Mouse (Mus musculus): ENCODE data around the gene Dpf3. TPM values are rescaled to one million over a fixed set of nuclear protein-coding genes. Genes with fewer than 3 reads are reported as not detected.
A peak's percentile ranks its signal among the peaks of the same experiment; 100 is the strongest.

Dpf3 gene
- polyA plus RNA-seq, 1 experiment from 2014 or later = 6.4 TPM

GRCm38 (mm10) chr12:83424086-83424719 is 63.3 kb downstream of the Dpf3 start:
- peaks cover 50% of the 10 kb centered on the region for H3K4me1 ChIP-seq
- H3K36me3 ChIP-seq = no peaks in the 10 kb centered on the region
- H3K27me3 ChIP-seq (ENCODE audit: low read depth, poor library complexity, severe bottlenecking) = no peaks in the 10 kb centered on the region
- peaks cover 4% of the 10 kb centered on the region; the same call in 1 of the 2 replicates for H3K9me3 ChIP-seq (replicated peaks)
- no peak overlapping the region for H3K4me3 ChIP-seq
- 80% methylated on average over 12 of the region's 12 CpGs for WGBS
- no peak for DNase-seq (ENCODE audit: low spot score)
- H3K27ac ChIP-seq (replicated peaks) = 0 out of 2 replicates have a peak overlapping the region, but pooled peaks have one; percentile 46

- WGBS = 89% methylated on average over 5 of the region's 5 CpGs
- Histone ChIP-seq H3K4me3 (no peak overlapping the region), H3K4me1 (peaks cover 15% of the 10 kb centered on the region), H3K27me3 (ENCODE audit: low read depth, poor library complexity, severe bottlenecking) (no peaks in the 10 kb centered on the region), H3K36me3 (no peaks in the 10 kb centered on the region), H3K27ac (replicated peaks) (no peak overlapping the region), H3K9me3 (replicated peaks) (peaks cover 4% of the 10 kb centered on the region; the same call in 1 of the 2 replicates)
- DNase-seq (ENCODE audit: low spot score) = no peak
Measured at GRCm38 (mm10) chr12:83420346-83420745, 67.2 kb downstream of the Dpf3 start.

GRCm38 (mm10) chr12:83415207-83415606 is 72.3 kb downstream of the Dpf3 start:
- no peak overlapping the region for H3K4me3 ChIP-seq
- WGBS = 85% methylated on average over 4 of the region's 4 CpGs
- DNase-seq (ENCODE audit: low spot score) = no peak
- no peaks in the 10 kb centered on the region for H3K36me3 ChIP-seq
- no peaks in the 10 kb centered on the region for H3K9me3 ChIP-seq (replicated peaks)
- H3K27ac ChIP-seq (replicated peaks) = no peak overlapping the region
- H3K4me1 ChIP-seq = peaks cover 17% of the 10 kb centered on the region
- no peaks in the 10 kb centered on the region for H3K27me3 ChIP-seq (ENCODE audit: low read depth, poor library complexity, severe bottlenecking)

DNA sequence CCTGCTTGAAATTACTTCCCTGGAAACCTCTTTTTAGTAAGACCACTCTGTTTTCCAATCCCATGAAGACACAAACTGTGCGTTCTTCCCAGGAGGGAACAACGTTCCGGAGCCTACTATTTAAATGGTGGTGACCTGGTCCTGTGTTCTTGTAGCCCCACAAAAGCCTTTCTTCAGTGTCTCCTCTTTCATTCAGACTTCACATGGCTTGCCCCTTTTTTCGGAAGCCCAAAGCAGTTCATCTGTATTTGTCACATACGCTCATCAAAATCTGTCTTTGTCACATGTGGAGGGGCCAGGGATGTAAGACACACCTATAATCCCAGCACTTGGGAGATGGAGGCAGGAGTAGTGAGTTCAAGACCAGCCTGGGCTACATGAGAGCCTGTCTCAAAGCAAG is 73.8 kb downstream of the Dpf3 start:
- no peak overlapping the region for H3K4me3 ChIP-seq
- no peaks in the 10 kb centered on the region for H3K9me3 ChIP-seq (replicated peaks)
- WGBS = 90% methylated on average over 5 of the region's 5 CpGs
- H3K4me1 ChIP-seq = peaks cover 20% of the 10 kb centered on the region
- H3K27me3 ChIP-seq (ENCODE audit: low read depth, poor library complexity, severe bottlenecking) = no peaks in the 10 kb centered on the region
- H3K36me3 ChIP-seq = no peaks in the 10 kb centered on the region
- H3K27ac ChIP-seq (replicated peaks) = no peak overlapping the region
- DNase-seq (ENCODE audit: low spot score) = no peak

- Histone ChIP-seq H3K9me3 (replicated peaks) (no peaks in the 10 kb centered on the region), H3K4me3 (no peak overlapping the region), H3K27me3 (ENCODE audit: low read depth, poor library complexity, severe bottlenecking) (no peaks in the 10 kb centered on the region), H3K4me1 (peaks cover 20% of the 10 kb centered on the region), H3K36me3 (no peaks in the 10 kb centered on the region), H3K27ac (replicated peaks) (no peak overlapping the region)
- no peak for DNase-seq (ENCODE audit: low spot score)
- 65% methylated on average over 17 of the region's 17 CpGs for WGBS
Measured at GRCm38 (mm10) chr12:83411721-83412521, 75.6 kb downstream of the Dpf3 start.

- Histone ChIP-seq H3K27me3 (ENCODE audit: low read depth, poor library complexity, severe bottlenecking) (no peaks in the 10 kb centered on the region), H3K27ac (replicated peaks) (no peak overlapping the region), H3K9me3 (replicated peaks) (no peaks in the 10 kb centered on the region), H3K4me3 (no peak overlapping the region), H3K36me3 (no peaks in the 10 kb centered on the region), H3K4me1 (peaks cover 20% of the 10 kb centered on the region)
- WGBS = 81% methylated on average over 5 of the region's 5 CpGs
- no peak for DNase-seq (ENCODE audit: low spot score)
Measured at GRCm38 (mm10) chr12:83411032-83411431, 76.5 kb downstream of the Dpf3 start.

- peaks cover 3% of the 10 kb centered on the region; the same call in 1 of the 2 replicates for H3K4me1 ChIP-seq
- no peak overlapping the region for H3K27ac ChIP-seq (replicated peaks)
- H3K27me3 ChIP-seq (ENCODE audit: low read depth, poor library complexity, severe bottlenecking) = no peaks in the 10 kb centered on the region
- no peak overlapping the region for H3K4me3 ChIP-seq
- no peaks in the 10 kb centered on the region for H3K9me3 ChIP-seq (replicated peaks)
- no peak for DNase-seq (ENCODE audit: low spot score)
- H3K36me3 ChIP-seq = no peaks in the 10 kb centered on the region
- 93% methylated on average over 12 of the region's 12 CpGs for WGBS
Measured at GRCm38 (mm10) chr12:83405374-83406125, 82.0 kb downstream of the Dpf3 start.

- DNase-seq (ENCODE audit: low spot score) = no peak
- no peaks in the 10 kb centered on the region for H3K4me1 ChIP-seq
- 79% methylated on average over 5 of the region's 5 CpGs for WGBS
Measured at GRCm38 (mm10) chr12:83402270-83402669, 85.2 kb downstream of the Dpf3 start.

DNA sequence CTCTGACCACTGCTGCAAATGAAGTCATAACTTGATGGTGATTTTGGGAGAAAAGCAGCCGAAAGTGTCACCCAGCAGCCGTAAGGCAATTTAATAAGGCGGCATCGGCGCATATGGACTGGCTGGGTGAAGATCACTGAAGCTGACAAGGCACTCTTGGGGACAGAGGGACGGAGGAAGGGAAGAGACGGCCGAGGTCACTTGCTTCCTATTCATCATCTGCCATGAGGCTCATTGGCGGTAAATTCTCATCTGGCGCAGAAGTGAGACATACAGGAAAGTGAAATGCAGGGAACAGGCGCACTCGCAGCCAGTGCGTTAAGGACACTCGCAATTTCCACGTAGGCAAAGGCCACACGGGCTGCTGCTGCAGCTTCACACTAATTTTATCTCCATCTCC is 95.5 kb downstream of the Dpf3 start:
- Histone ChIP-seq H3K36me3 (no peaks in the 10 kb centered on the region), H3K27me3 (ENCODE audit: low read depth, poor library complexity, severe bottlenecking) (no peaks in the 10 kb centered on the region), H3K9me3 (replicated peaks) (no peaks in the 10 kb centered on the region), H3K4me3 (no peak overlapping the region), H3K27ac (replicated peaks) (no peak overlapping the region), H3K4me1 (peaks cover 16% of the 10 kb centered on the region)
- 92% methylated on average over 16 of the region's 16 CpGs for WGBS
- DNase-seq (ENCODE audit: low spot score) = no peak

More at GRCm38 (mm10) chr12:83402270-83402669, 85.2 kb downstream of the Dpf3 start:
- Histone ChIP-seq H3K36me3 (no peaks in the 10 kb centered on the region), H3K4me3 (no peak overlapping the region), H3K27ac (replicated peaks) (no peak overlapping the region), H3K27me3 (ENCODE audit: low read depth, poor library complexity, severe bottlenecking) (no peaks in the 10 kb centered on the region), H3K9me3 (replicated peaks) (no peaks in the 10 kb centered on the region)

GRCm38 (mm10) chr12:83387554-83387953 is 100.0 kb downstream of the Dpf3 start:
- no peak overlapping the region for H3K27ac ChIP-seq (replicated peaks)
- H3K27me3 ChIP-seq (ENCODE audit: low read depth, poor library complexity, severe bottlenecking) = no peaks in the 10 kb centered on the region
- WGBS = 37% methylated on average over 3 of the region's 3 CpGs
- no peaks in the 10 kb centered on the region for H3K9me3 ChIP-seq (replicated peaks)
- H3K4me1 ChIP-seq = peaks cover 25% of the 10 kb centered on the region
- no peak for DNase-seq (ENCODE audit: low spot score)
- no peaks in the 10 kb centered on the region for H3K36me3 ChIP-seq
- H3K4me3 ChIP-seq = no peak overlapping the region

GRCm38 (mm10) chr12:83381072-83381471 is 106.4 kb downstream of the Dpf3 start:
- no peak for DNase-seq (ENCODE audit: low spot score)
- 91% methylated on average over 7 of the region's 7 CpGs for WGBS

DNA sequence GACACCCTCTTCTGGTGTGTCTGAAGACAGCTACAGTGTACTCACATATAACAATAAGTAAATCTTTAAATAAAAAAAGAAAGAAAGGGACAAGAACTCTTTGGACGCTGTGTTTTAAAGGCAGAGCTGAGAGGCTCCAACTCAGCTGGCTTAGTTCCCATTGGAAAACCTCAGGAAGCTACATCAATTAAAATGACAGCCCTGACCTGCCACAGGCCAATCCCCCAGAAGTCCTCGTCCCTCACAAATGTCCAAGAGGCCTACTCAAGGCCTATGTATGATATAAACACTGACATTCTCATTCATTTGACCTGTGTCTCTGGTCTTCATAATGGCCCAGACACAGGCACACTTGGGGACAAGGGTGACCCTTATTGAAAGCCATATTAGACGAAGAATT is 107.5 kb downstream of the Dpf3 start:
- no peaks in the 10 kb centered on the region for H3K9me3 ChIP-seq (replicated peaks)
- H3K36me3 ChIP-seq = no peaks in the 10 kb centered on the region
- WGBS = 74% methylated on average over 3 of the region's 3 CpGs
- H3K4me1 ChIP-seq = peaks cover 38% of the 10 kb centered on the region
- H3K4me3 ChIP-seq = no peak overlapping the region
- no peak overlapping the region for H3K27ac ChIP-seq (replicated peaks)
- no peak for DNase-seq (ENCODE audit: low spot score)
- H3K27me3 ChIP-seq (ENCODE audit: low read depth, poor library complexity, severe bottlenecking) = no peaks in the 10 kb centered on the region

More at GRCm38 (mm10) chr12:83381072-83381471, 106.4 kb downstream of the Dpf3 start:
- Histone ChIP-seq H3K27ac (replicated peaks) (no peak overlapping the region), H3K9me3 (replicated peaks) (no peaks in the 10 kb centered on the region), H3K4me3 (no peak overlapping the region), H3K36me3 (no peaks in the 10 kb centered on the region), H3K27me3 (ENCODE audit: low read depth, poor library complexity, severe bottlenecking) (no peaks in the 10 kb centered on the region), H3K4me1 (peaks cover 32% of the 10 kb centered on the region)

All from midbrain, embryonic 10.5 days (tissue).